ENCODE assay signal across 10 mouse cellular contexts in the genomic region with DNA sequence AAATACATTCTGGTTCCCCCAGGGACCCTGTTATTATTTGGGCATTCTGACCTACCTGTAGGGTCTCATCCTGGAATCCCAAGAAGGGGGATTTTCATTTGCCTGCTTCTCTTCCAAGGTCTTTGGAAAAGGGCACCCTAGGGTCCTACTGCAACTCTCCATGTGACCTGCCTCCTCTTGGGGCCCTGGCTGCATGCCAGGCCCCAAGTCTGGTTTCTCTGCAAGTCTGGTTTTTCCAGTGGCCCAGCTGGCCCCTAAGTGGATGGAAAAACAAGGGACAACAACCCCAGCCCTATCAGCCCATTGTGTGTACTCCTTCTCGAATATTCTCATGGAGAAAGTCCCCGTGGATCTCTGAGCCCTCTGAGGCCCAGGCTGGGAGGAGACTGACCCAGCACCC. TPM values are rescaled to one million over a fixed set of nuclear protein-coding genes. Genes with fewer than 3 reads are reported as not detected.
DNase-seq lines count a peak whose midpoint lies in the region; ATAC-seq lines count a peak whose summit lies in the region.
"Had no signal": no experiment of that assay in that cellular context is flagged by ENCODE, and none has a peak within 500 bp of the region (broad histone marks: within the 10 kb centered on the region; RNA-seq: fewer than 3 reads in every experiment).

No protein-coding gene starts in this region.

- 0 out of 2 replicates have a peak overlapping the region, but pooled peaks have one; percentile 46 for H3K9ac ChIP-seq in forebrain, embryonic 14.5 days (ENCODE audit: low read length)
- no peak overlapping the region; the same call in 1 of the 2 replicates for H3K9ac ChIP-seq in limb, embryonic 13.5 days
- no peak overlapping the region for H3K9ac ChIP-seq in stomach, embryonic 15.5 days

- peaks cover 37% of the 10 kb centered on the region for H3K27me3 ChIP-seq in megakaryocyte, embryonic 14.5 days (replicated peaks)
- peaks cover 7% of the 10 kb centered on the region; the same call in 1 of the 2 replicates for H3K27me3 ChIP-seq in forebrain, embryonic 14.5 days (replicated peaks; ENCODE audit: control insufficient read depth, insufficient read depth, low read length)
- peaks cover 43% of the 10 kb centered on the region for H3K27me3 ChIP-seq in limb, embryonic 13.5 days
- H3K27me3 ChIP-seq in stomach, embryonic 15.5 days (replicated peaks): no peaks in the 10 kb centered on the region

- H3K9me3 ChIP-seq in megakaryocyte, embryonic 14.5 days: no peaks in the 10 kb centered on the region
- H3K9me3 ChIP-seq in forebrain, embryonic 14.5 days (replicated peaks; ENCODE audit: control insufficient read depth, low read length): no peaks in the 10 kb centered on the region
- no peaks in the 10 kb centered on the region for H3K9me3 ChIP-seq in limb, embryonic 13.5 days
- no peaks in the 10 kb centered on the region for H3K9me3 ChIP-seq in stomach, embryonic 15.5 days

- H3K4me2 ChIP-seq in forebrain, embryonic 14.5 days (ENCODE audit: low read length): no peak overlapping the region
- H3K4me2 ChIP-seq in limb, embryonic 13.5 days (replicated peaks): peak overlapping the region; percentile 91
- peak overlapping the region; percentile 97 for H3K4me2 ChIP-seq in stomach, embryonic 15.5 days

- H3K4me1 ChIP-seq in megakaryocyte, embryonic 14.5 days: peaks cover 72% of the 10 kb centered on the region
- peaks cover 11% of the 10 kb centered on the region for H3K4me1 ChIP-seq in forebrain, embryonic 14.5 days (ENCODE audit: control insufficient read depth, insufficient read depth, low read length)
- H3K4me1 ChIP-seq in limb, embryonic 13.5 days: peaks cover 15% of the 10 kb centered on the region
- peaks cover 30% of the 10 kb centered on the region for H3K4me1 ChIP-seq in stomach, embryonic 15.5 days

- ATAC-seq in megakaryocyte, adult 5-6 weeks (ENCODE audit: poor library complexity, severe bottlenecking): no peak
- no peak for ATAC-seq in forebrain, embryonic 14.5 days
- no peak for ATAC-seq in limb, embryonic 13.5 days (ENCODE audit: low FRiP score, low read depth)
- ATAC-seq in stomach, embryonic 15.5 days (ENCODE audit: insufficient read depth, low FRiP score, low read depth): no peak

- peaks cover 19% of the 10 kb centered on the region for H3K36me3 ChIP-seq in megakaryocyte, embryonic 14.5 days (replicated peaks; ENCODE audit: low read length)
- no peaks in the 10 kb centered on the region for H3K36me3 ChIP-seq in forebrain, embryonic 14.5 days (ENCODE audit: control insufficient read depth, insufficient read depth, low read length)
- H3K36me3 ChIP-seq in limb, embryonic 13.5 days: no peaks in the 10 kb centered on the region
- H3K36me3 ChIP-seq in stomach, embryonic 15.5 days: peaks cover 6% of the 10 kb centered on the region; the same call in 1 of the 2 replicates

- WGBS in forebrain, embryonic 14.5 days: 63% methylated on average over 2 of the region's 2 CpGs
- 67% methylated on average over 2 of the region's 2 CpGs for WGBS in limb, embryonic 13.5 days
- 61% methylated on average over 2 of the region's 2 CpGs for WGBS in stomach, embryonic 15.5 days

- peak overlapping the region; percentile 92 for H3K4me3 ChIP-seq in megakaryocyte, embryonic 14.5 days (replicated peaks)
- no peak overlapping the region for H3K4me3 ChIP-seq in forebrain, embryonic 14.5 days (ENCODE audit: low read depth, low read length)
- H3K4me3 ChIP-seq in limb, embryonic 13.5 days: 0 out of 2 replicates have a peak overlapping the region, but pooled peaks have one; percentile 52
- peak overlapping the region; percentile 50 for H3K4me3 ChIP-seq in stomach, embryonic 15.5 days (replicated peaks)

- no peak for DNase-seq in forebrain, embryonic 14.5 days (ENCODE audit: low spot score)
- no peak for DNase-seq in right cerebral cortex, postnatal 14 days
- no peak for DNase-seq in spleen, postnatal 36 days (ENCODE audit: low spot score in 2 of 2)
- DNase-seq: cerebellum, adult 18-20 months; heart, adult 18-20 months had no signal

- no peak overlapping the region for H3K27ac ChIP-seq in forebrain, embryonic 14.5 days (ENCODE audit: low read depth, low read length)
- H3K27ac ChIP-seq in limb, embryonic 13.5 days: no peak overlapping the region
- H3K27ac ChIP-seq in stomach, embryonic 15.5 days: peak overlapping the region; percentile 78
- H3K27ac ChIP-seq: left cerebral cortex, adult 2 months had no signal

RNA-seq across cellular contexts. Expression of a gene that starts 1.1 kb away (rescaled TPM):
- polyA plus RNA-seq in megakaryocyte, embryonic 14.5 days (2012; ENCODE audit: insufficient read depth, low replicate concordance): 19.0 and 21.1 TPM in 2 replicates
- total RNA-seq in megakaryocyte, adult 5-6 weeks (2015): 0.16 and 0.96 TPM in 2 replicates
- 0.37 TPM in 1 of 2 replicates, not detected in the other for total RNA-seq in megakaryocyte, adult 5-6 weeks (2017)
- 2.3 and 2.7 TPM in 2 replicates for polyA plus RNA-seq in forebrain, embryonic 14.5 days (2014; fragmentation: Nextera tagmentation; extraction: Ambion mirVana)
- 6.1 and 6.3 TPM in 2 replicates for polyA plus RNA-seq in limb, embryonic 13.5 days (2015; fragmentation: Nextera tagmentation; extraction: Ambion mirVana)
- polyA plus RNA-seq in stomach, embryonic 15.5 days (2015; fragmentation: Nextera tagmentation; extraction: Ambion mirVana): 44.5 and 51.2 TPM in 2 replicates

RNA-seq across cellular contexts. Expression of a gene that starts 1.6 kb away (rescaled TPM):
- polyA plus RNA-seq in megakaryocyte, embryonic 14.5 days (2012; ENCODE audit: insufficient read depth, low replicate concordance): 15.1 and 26.0 TPM in 2 replicates
- total RNA-seq in megakaryocyte, adult 5-6 weeks (2015): 0.32 and 0.83 TPM in 2 replicates
- not detected in 2 replicates for total RNA-seq in megakaryocyte, adult 5-6 weeks (2017)
- polyA plus RNA-seq in forebrain, embryonic 14.5 days (2014; fragmentation: Nextera tagmentation; extraction: Ambion mirVana): 1.6 and 2.4 TPM in 2 replicates
- polyA plus RNA-seq in limb, embryonic 13.5 days (2015; fragmentation: Nextera tagmentation; extraction: Ambion mirVana): 4.8 and 6.5 TPM in 2 replicates
- 4.8 and 5.4 TPM in 2 replicates for polyA plus RNA-seq in stomach, embryonic 15.5 days (2015; fragmentation: Nextera tagmentation; extraction: Ambion mirVana)

RNA-seq across cellular contexts. Expression of a gene that starts 10.6 kb away (rescaled TPM):
- polyA plus RNA-seq in megakaryocyte, embryonic 14.5 days (2012; ENCODE audit: insufficient read depth, low replicate concordance): 62.0 and 88.2 TPM in 2 replicates
- 25.6 and 27.4 TPM in 2 replicates for total RNA-seq in megakaryocyte, adult 5-6 weeks (2015)
- 13.8 and 17.8 TPM in 2 replicates for total RNA-seq in megakaryocyte, adult 5-6 weeks (2017)
- polyA plus RNA-seq in forebrain, embryonic 14.5 days (2014; fragmentation: Nextera tagmentation; extraction: Ambion mirVana): 39.2 and 40.8 TPM in 2 replicates
- 50.7 and 51.2 TPM in 2 replicates for polyA plus RNA-seq in limb, embryonic 13.5 days (2015; fragmentation: Nextera tagmentation; extraction: Ambion mirVana)
- 40.5 and 46.4 TPM in 2 replicates for polyA plus RNA-seq in stomach, embryonic 15.5 days (2015; fragmentation: Nextera tagmentation; extraction: Ambion mirVana)

RNA-seq across cellular contexts. Expression of a gene that starts 17.3 kb away (rescaled TPM):
- polyA plus RNA-seq in megakaryocyte, embryonic 14.5 days (2012; ENCODE audit: insufficient read depth, low replicate concordance): 27.2 and 34.8 TPM in 2 replicates
- total RNA-seq in megakaryocyte, adult 5-6 weeks (2015): 0.07 TPM in 1 of 2 replicates, not detected in the other
- total RNA-seq in megakaryocyte, adult 5-6 weeks (2017): not detected in 2 replicates
- 0.48 and 0.52 TPM in 2 replicates for polyA plus RNA-seq in forebrain, embryonic 14.5 days (2014; fragmentation: Nextera tagmentation; extraction: Ambion mirVana)
- 2.0 and 2.4 TPM in 2 replicates for polyA plus RNA-seq in limb, embryonic 13.5 days (2015; fragmentation: Nextera tagmentation; extraction: Ambion mirVana)
- 13.7 and 17.0 TPM in 2 replicates for polyA plus RNA-seq in stomach, embryonic 15.5 days (2015; fragmentation: Nextera tagmentation; extraction: Ambion mirVana)

RNA-seq across cellular contexts. Expression of a gene that starts 25.4 kb away (rescaled TPM):
- not detected in 2 replicates for polyA plus RNA-seq in megakaryocyte, embryonic 14.5 days (2012; ENCODE audit: insufficient read depth, low replicate concordance)
- not detected in 2 replicates for total RNA-seq in megakaryocyte, adult 5-6 weeks (2015)
- total RNA-seq in megakaryocyte, adult 5-6 weeks (2017): not detected in 2 replicates
- polyA plus RNA-seq in forebrain, embryonic 14.5 days (2014; fragmentation: Nextera tagmentation; extraction: Ambion mirVana): 1.2 and 1.9 TPM in 2 replicates
- 1.2 and 2.2 TPM in 2 replicates for polyA plus RNA-seq in limb, embryonic 13.5 days (2015; fragmentation: Nextera tagmentation; extraction: Ambion mirVana)
- 0.30 and 0.67 TPM in 2 replicates for polyA plus RNA-seq in stomach, embryonic 15.5 days (2015; fragmentation: Nextera tagmentation; extraction: Ambion mirVana)
